Mouse (Mus musculus) kidney, embryonic 15.5 days (tissue): ENCODE measurements around the gene Wdr1. TPM values are rescaled to one million over a fixed set of nuclear protein-coding genes. Genes with fewer than 3 reads are reported as not detected.

ENCODE experiments used
- ATAC-seq: fragments of 200-750 bp; cut with Nextera tagmentation; replicated peaks from 2 replicates; pipeline ENCODE4 v1.8.0; 2017; ENCODE audit warnings: moderate TSS enrichment; ENCODE audit not compliant: low FRiP score
- H3K27ac ChIP-seq: fragments of 300-500 bp; sonication (generic); 2 replicates; pipeline ENCODE4 v1.5.1; 2015; ENCODE audit warnings: mild to moderate bottlenecking, inconsistent platforms
- H3K27me3 ChIP-seq: fragments of 300-500 bp; sonication (generic); 2 replicates; pipeline ENCODE4 v1.6.1; 2015; ENCODE audit warnings: inconsistent platforms
- H3K36me3 ChIP-seq: fragments of 300-500 bp; sonication (generic); 2 replicates; pipeline ENCODE4 v1.6.1; 2015; ENCODE audit warnings: inconsistent platforms
- H3K4me1 ChIP-seq: fragments of 300-500 bp; sonication (generic); 2 replicates; pipeline ENCODE4 v1.6.1; 2015; ENCODE audit warnings: inconsistent platforms
- H3K4me2 ChIP-seq: fragments of 300-500 bp; sonication (generic); 2 replicates; pipeline ENCODE4 v1.6.1; 2015; ENCODE audit warnings: moderate library complexity, mild to moderate bottlenecking, inconsistent platforms
- H3K4me3 ChIP-seq: fragments of 300-500 bp; sonication (generic); replicated peaks from 2 replicates; pipeline ENCODE4 v1.5.1; 2015; ENCODE audit warnings: mild to moderate bottlenecking, inconsistent platforms
- H3K9ac ChIP-seq: fragments of 300-500 bp; sonication (generic); 2 replicates; pipeline ENCODE4 v1.6.1; 2015; ENCODE audit warnings: mild to moderate bottlenecking, inconsistent platforms
- H3K9me3 ChIP-seq: fragments of 300-500 bp; sonication (generic); replicated peaks from 2 replicates; pipeline ENCODE4 v1.6.1; 2016; ENCODE audit warnings: inconsistent platforms
- WGBS: fragments of 180-500 bp; shearing (Covaris S2); methylation state at CpG from one replicate; pipeline ENCODE4 v1.1.7; 2015; ENCODE audit warnings: mixed read lengths; 5-methylcytosine and 5-hydroxymethylcytosine counted together
- polyA plus RNA-seq: library from polyadenylated mRNA; unstranded; fragments of >200 nt; fragmentation: Nextera tagmentation; extraction: Ambion mirVana; gene quantifications from 2 replicates; pipeline ENCODE4 v1.2.1, GENCODE M21; 2015

Gene Wdr1
- polyA plus RNA-seq, 1 experiment from 2014 or later = 206 TPM

DNA sequence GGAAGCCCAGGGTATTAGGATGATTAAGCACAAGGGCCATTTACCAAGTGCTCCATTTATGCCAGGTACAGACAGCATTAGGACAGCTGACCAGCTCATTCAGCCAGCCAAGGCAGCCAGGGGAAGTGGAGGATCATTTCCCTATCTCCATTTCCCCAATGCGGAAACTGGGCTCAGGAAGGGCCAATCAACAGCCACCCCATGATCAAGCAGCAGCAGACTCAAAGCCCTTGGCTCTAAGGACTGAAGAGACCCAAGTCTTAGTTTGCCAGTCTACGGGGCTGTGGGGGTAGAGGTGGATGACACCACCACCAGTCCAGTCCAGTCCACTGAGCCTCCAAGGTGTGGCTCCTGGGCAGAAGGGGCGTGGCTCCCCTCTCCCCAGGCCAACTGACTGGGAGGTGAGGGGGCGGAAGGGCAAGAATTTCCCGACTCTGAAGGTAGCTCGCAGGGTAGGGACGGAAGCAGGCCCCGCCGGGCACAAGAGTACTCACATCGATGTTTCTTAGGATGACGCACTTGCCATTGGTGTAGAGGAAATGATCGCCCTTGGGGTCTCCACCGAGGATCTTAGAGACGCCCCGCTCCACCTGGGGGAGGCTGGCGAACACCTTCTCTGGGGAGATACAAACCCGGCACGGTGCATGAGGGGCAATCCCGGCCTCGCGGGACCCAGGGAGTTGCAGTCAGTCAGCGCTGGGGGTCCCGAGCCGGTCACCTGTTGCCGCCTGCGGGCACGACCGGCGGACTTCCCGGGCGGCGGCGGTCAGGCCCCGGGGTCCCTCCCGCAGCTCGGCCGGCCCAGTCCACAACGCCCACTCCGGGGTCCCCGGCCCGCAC lies 2.2 kb downstream of the Wdr1 start:
- no peaks in the 10 kb centered on the region for H3K27me3 ChIP-seq
- H3K36me3 ChIP-seq = peaks cover 38% of the 10 kb centered on the region
- WGBS = under 1% methylated on average over 41 of the region's 41 CpGs
- peak overlapping the region; percentile 83 for H3K4me2 ChIP-seq
- H3K4me1 ChIP-seq = peaks cover 33% of the 10 kb centered on the region
- peak; percentile 55 for ATAC-seq
- H3K4me3 ChIP-seq = peak overlapping the region; percentile 95
- peak overlapping the region; percentile 99 for H3K27ac ChIP-seq
- H3K9ac ChIP-seq = peak overlapping the region; percentile 94
- no peaks in the 10 kb centered on the region for H3K9me3 ChIP-seq

DNA sequence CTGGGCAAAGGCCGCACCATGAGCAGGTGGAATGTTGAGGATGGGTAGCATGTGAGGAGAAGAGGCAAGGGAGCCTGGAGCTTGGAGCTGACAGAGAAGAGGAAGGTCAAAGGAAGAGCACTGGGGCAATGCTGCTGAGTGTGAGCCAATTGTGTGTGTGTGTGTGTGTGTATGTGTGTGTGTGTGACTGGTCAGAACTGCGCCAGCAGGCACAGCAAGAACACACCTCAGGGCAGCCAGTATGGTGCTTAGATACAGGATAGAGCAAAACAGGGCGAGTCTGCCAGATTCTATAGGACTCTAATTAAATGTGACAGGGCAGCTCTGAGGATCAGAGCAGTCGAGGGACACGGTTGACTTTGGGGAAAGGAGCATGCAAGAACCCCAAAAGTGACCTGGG lies 4.2 kb downstream of the Wdr1 start:
- Histone ChIP-seq H3K36me3 (peaks cover 54% of the 10 kb centered on the region), H3K4me3 (no peak overlapping the region)

DNA sequence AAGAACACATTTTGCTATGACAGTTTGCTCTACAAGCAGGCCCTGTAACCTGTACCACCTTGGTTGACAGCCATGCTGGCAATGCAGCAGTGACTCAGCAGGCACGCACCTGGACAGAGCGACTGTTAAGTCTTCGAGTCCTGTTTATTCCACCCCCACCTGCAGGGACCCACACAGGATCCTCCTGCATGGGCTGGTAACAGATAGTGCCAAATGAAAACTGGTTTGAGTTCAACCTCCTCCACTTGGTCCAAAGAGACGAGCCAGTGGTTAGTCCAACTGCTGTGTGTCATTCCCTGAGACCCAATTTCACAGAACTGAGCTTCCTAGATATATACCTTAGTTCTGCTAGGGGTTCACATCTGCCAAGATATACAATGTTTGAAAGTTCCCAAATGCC lies 5.2 kb downstream of the Wdr1 start:
- Histone ChIP-seq H3K4me3 (no peak overlapping the region), H3K27ac (no peak overlapping the region), H3K9ac (no peak overlapping the region), H3K9me3 (no peaks in the 10 kb centered on the region), H3K4me1 (peaks cover 38% of the 10 kb centered on the region), H3K4me2 (no peak overlapping the region), H3K27me3 (no peaks in the 10 kb centered on the region), H3K36me3 (peaks cover 64% of the 10 kb centered on the region)
- ATAC-seq = no peak
- WGBS = 90% methylated on average over 4 of the region's 4 CpGs

More for the DNA sequence above, 4.2 kb downstream of the Wdr1 start:
- Histone ChIP-seq H3K4me1 (peaks cover 42% of the 10 kb centered on the region), H3K4me2 (no peak overlapping the region), H3K27ac (no peak overlapping the region), H3K9me3 (no peaks in the 10 kb centered on the region), H3K9ac (no peak overlapping the region), H3K27me3 (no peaks in the 10 kb centered on the region)
- ATAC-seq = no peak
- WGBS = 85% methylated on average over 5 of the region's 5 CpGs

DNA sequence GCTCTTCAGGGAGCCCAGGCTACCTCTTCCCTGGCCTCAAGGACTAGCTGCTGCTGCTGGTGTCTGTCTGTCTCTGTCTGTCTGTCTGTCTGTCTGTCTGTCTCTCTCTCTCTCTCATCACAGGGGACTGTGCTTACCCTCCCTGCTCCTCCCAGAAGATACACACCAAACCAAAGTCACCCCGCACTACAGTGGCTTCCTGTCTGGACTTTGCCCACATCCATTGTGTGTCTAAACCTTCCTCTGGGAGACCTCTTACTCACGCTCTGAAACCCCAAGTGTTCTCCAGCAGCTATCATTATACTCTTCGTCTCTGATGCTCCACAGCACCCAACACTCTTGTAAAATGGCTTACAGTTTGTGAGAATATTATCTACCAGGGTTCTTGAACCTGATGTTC lies 6.6 kb downstream of the Wdr1 start:
- Histone ChIP-seq H3K36me3 (peaks cover 76% of the 10 kb centered on the region), H3K27ac (no peak overlapping the region), H3K9me3 (no peaks in the 10 kb centered on the region), H3K9ac (no peak overlapping the region), H3K4me3 (no peak overlapping the region), H3K4me2 (no peak overlapping the region), H3K4me1 (peaks cover 31% of the 10 kb centered on the region), H3K27me3 (no peaks in the 10 kb centered on the region)
- 82% methylated on average over 3 of the region's 3 CpGs for WGBS
- ATAC-seq = no peak

DNA sequence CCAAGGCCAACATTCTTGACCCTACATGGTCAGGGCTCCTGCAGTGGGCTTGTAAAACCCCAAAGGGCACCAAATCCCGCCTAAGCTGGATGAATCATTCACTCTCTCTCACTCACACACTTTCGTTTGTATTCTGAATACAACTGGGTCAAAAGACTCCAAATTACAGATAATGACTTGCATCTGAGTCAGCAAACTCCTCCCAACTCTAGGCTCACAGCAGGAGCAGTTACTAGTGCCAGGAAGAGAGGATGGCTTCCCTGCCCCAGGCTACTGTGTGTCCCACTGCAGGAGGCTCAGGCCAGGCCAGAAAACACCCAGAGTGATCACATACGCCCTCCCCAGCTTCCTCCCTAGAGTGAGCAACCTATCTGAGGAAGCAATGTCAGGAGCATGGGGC lies 9.1 kb downstream of the Wdr1 start:
- ATAC-seq = no peak
- Histone ChIP-seq H3K4me1 (peaks cover 32% of the 10 kb centered on the region), H3K4me3 (no peak overlapping the region), H3K27me3 (no peaks in the 10 kb centered on the region), H3K36me3 (peaks cover 92% of the 10 kb centered on the region), H3K9ac (no peak overlapping the region), H3K9me3 (no peaks in the 10 kb centered on the region), H3K4me2 (no peak overlapping the region), H3K27ac (no peak overlapping the region)
- 54% methylated on average over 3 of the region's 3 CpGs for WGBS

DNA sequence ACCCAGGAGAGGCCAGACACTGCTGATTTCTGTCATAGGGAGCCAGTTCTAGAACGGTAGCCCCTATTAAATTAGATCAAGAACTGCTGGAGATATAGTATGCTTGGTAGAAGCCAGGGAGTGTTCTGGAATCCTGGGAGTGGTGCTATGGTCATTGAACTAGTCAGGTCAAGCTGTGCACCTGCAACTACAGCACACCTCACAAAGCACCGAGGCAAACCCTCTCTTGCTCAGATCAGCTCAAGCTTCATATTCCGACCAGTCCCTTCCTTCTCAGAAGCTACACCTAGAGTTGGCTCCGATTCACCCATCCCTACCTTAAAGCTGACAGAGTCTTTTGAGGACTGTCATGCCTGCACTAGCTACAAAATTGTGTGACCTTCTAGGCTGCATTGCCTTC lies 9.5 kb downstream of the Wdr1 start:
- Histone ChIP-seq H3K4me1 (peaks cover 31% of the 10 kb centered on the region), H3K9me3 (no peaks in the 10 kb centered on the region), H3K27me3 (no peaks in the 10 kb centered on the region), H3K27ac (no peak overlapping the region), H3K4me2 (no peak overlapping the region), H3K9ac (no peak overlapping the region), H3K4me3 (no peak overlapping the region), H3K36me3 (peaks cover 92% of the 10 kb centered on the region)
- 93% methylated on average over 4 of the region's 4 CpGs for WGBS
- ATAC-seq = no peak

DNA sequence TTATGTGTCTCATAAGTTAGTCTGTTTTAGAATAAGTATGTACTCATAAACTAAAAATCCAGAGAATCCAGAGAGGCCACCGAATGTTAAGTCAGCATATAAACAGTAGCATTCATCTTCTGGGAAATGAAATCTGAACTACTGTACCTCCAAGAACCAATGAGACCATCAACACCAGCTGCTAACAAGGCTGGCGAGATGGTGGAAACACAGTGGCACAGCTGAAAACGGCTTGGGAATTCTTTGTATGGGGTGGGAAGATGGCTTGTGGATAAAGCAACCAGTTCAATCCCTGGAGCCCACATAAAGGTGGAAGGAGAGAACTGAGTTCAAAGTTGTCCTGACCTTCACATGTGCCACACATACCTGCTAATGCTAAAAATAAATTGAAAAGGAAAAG lies 10.4 kb downstream of the Wdr1 start:
- H3K27ac ChIP-seq = no peak overlapping the region
- peaks cover 28% of the 10 kb centered on the region for H3K4me1 ChIP-seq
- peaks cover 92% of the 10 kb centered on the region for H3K36me3 ChIP-seq
- no peak overlapping the region for H3K9ac ChIP-seq
- no peak for ATAC-seq
- H3K4me3 ChIP-seq = no peak overlapping the region
- no peaks in the 10 kb centered on the region for H3K27me3 ChIP-seq
- H3K4me2 ChIP-seq = no peak overlapping the region
- WGBS = 78% methylated on average over 3 of the region's 3 CpGs
- H3K9me3 ChIP-seq = no peaks in the 10 kb centered on the region

DNA sequence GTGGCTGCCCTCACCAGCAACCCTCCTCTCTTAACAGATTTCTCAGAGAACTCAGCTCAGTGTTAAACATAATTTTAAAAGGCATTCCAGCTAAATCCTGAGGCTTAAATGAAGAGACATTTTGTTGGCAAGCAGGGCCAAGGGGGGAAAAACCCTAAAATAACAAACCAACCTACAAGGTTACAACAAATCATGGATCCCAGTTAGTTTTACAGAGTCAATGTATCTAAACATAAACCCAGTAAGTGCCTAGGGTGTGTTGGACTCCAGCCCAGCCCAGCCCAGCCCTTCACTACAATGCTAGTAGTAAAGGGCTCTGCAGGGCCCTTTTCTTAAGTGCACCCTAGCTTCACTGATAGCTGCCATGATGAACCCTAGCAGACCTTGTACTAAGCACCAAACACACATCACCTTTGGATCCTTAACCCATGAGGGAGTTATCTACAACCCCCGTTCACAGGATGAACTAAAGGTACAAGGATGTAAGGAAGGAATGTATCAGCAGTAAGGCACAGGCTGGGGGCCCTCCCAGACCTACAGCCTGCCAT lies 12.7 kb downstream of the Wdr1 start:
- Histone ChIP-seq H3K27me3 (no peaks in the 10 kb centered on the region), H3K4me1 (peaks cover 28% of the 10 kb centered on the region), H3K36me3 (peaks cover 93% of the 10 kb centered on the region), H3K9ac (no peak overlapping the region), H3K4me2 (no peak overlapping the region), H3K4me3 (no peak overlapping the region), H3K9me3 (no peaks in the 10 kb centered on the region), H3K27ac (peak overlapping the region; percentile 79)
- ATAC-seq = no peak
- WGBS = 70% methylated on average over 1 of the region's 1 CpGs

DNA sequence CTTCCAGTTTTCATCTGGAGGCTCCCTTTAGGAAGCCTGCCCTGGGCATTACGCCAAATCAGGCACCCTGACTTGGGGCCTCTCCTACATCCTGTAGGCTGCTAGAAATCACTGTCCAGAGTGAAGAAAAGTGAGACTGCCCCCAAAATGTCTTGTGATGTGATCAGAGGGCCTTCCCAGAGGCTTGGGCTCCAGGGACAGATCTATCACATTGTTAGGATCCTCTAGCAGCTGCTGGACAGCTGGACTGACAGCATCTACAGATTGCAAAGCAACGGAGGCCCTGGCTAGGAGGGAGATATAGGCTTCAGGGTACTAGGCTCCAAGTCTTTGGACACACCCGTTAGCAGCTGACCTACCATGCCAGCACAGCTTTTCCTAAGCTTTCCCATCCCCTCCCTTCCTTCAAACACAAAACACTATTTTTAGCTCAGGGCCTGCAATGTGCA lies 13.5 kb downstream of the Wdr1 start:
- 48% methylated on average over 3 of the region's 3 CpGs for whole genome bisulfite sequencing
- peak overlapping the region; percentile 79 for H3K27ac ChIP-seq
- H3K9me3 ChIP-seq = no peaks in the 10 kb centered on the region
- no peak overlapping the region for H3K4me2 ChIP-seq
- H3K27me3 ChIP-seq = no peaks in the 10 kb centered on the region
- peak; percentile 38; the same call in 1 of the 2 replicates for ATAC-seq
- H3K36me3 ChIP-seq = peaks cover 93% of the 10 kb centered on the region
- H3K9ac ChIP-seq = no peak overlapping the region
- peaks cover 24% of the 10 kb centered on the region for H3K4me1 ChIP-seq
- H3K4me3 ChIP-seq = no peak overlapping the region

DNA sequence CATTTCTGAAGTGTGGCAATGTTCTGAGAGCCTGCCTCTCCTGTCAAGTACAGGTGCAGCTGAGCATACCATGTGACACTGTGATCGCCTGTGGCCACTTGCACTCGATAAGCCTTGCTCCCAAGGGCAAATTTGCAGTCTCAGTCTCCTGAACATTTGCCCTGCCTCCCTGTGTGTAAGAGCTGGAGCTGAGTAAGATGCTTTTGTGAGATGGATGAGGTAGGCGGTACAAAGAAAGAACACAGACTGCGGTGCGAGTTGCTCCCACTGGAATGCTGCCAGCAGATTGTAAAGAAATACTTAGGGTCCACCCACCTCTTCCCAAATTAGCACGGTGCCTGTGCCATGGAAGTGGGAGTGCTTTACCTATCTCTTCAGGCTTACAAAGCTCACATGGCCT lies 15.6 kb downstream of the Wdr1 start:
- Histone ChIP-seq H3K4me1 (peaks cover 19% of the 10 kb centered on the region), H3K4me3 (no peak overlapping the region), H3K27ac (no peak overlapping the region), H3K9me3 (no peaks in the 10 kb centered on the region), H3K36me3 (peaks cover 98% of the 10 kb centered on the region), H3K4me2 (no peak overlapping the region), H3K27me3 (no peaks in the 10 kb centered on the region), H3K9ac (no peak overlapping the region)
- WGBS = 54% methylated on average over 6 of the region's 6 CpGs
- ATAC-seq = no peak

DNA sequence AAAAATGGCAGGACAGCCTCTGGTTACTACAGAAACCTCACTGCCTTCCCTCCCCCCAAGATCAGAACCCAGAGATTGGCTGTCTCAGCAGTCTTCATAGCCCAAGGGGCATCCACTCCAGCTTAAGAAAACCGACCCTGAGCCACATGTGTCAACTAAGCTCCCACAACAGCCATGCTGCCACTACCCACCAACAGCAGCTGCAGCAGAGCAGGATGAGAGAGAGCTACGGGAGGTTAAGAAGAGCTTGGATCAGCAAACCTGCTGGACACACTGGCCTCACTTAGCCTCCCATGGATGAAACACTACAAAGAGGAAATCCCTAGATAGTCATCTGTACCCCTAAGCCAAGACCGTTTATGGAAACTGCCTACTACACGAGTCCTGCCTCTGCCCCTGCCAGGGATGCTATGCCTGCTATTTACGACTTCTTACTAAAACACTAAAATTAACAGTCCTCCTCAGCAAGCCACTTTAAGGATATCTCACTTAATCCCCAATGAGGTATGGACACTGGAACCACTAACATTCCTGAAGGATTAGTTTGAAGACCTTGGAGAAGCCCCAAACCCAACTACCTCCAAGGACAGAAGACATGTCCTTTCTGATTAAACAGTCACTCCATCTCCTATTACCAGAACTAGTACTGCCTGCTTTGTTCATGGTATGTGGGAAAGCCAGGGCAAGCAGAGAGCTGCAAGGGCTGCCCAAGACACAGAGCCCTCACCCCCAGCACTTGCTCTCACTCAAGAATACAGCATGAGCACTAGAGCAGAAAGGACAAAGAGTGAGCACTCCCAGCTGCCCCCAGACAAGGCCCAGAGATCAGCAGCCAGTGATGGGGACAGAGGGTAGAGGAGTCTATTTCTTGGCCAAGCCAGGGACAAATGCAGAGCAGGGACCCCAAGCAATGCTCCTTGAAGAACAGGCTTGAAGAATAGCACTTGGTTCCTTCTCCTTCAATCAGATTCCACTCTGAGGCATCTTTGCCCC lies 18.3 kb downstream of the Wdr1 start:
- peaks cover 100% of the 10 kb centered on the region for H3K36me3 ChIP-seq
- no peaks in the 10 kb centered on the region for H3K27me3 ChIP-seq
- no peak overlapping the region for H3K9ac ChIP-seq
- no peak; the same call in 1 of the 2 replicates for ATAC-seq
- no peak overlapping the region for H3K27ac ChIP-seq
- H3K4me2 ChIP-seq = no peak overlapping the region
- peaks cover 5% of the 10 kb centered on the region for H3K4me1 ChIP-seq
- H3K4me3 ChIP-seq = no peak overlapping the region
- WGBS = 50% methylated on average over 5 of the region's 5 CpGs
- H3K9me3 ChIP-seq = no peaks in the 10 kb centered on the region
